Mouse (Mus musculus): ENCODE results near the gene Mmp2.

DNA sequence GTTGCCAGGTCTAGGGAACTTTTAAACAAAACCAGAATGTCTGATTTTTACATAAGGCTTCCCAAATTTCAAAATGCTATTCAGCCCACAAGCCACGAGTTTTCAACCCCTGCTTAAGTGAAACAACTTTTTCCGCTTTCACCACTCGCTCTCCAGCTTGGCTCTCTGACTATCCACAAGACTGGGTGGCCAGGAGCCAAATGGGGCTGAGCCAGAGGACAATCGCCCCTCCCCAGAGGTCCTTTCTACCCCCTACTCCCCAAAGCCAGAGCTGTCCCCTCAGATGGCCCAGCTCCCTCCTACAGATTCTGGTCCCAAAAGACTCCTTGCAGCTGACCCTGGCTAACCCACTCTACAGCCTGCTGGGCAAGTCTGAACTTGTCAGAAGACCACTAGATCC lies 1.1 kb upstream of the Mmp2 start:
- TF ChIP-seq CTCF (conservative IDR thresholded peaks at IDR 0.05; ENCODE audit: low read length) (no peak), NANOG (IDR thresholded peaks at IDR 0.05; ENCODE audit: borderline replicate concordance, low read length) (no peak)
